Mouse (Mus musculus) liver (tissue): ENCODE measurements around the gene Ddx23.

Experiments used
- DNase-seq: peaks from one replicate; pipeline ENCODE4 v3.0.0-alpha.2; 2020; ENCODE audit warnings: mixed read lengths

Ddx23 gene

DNA sequence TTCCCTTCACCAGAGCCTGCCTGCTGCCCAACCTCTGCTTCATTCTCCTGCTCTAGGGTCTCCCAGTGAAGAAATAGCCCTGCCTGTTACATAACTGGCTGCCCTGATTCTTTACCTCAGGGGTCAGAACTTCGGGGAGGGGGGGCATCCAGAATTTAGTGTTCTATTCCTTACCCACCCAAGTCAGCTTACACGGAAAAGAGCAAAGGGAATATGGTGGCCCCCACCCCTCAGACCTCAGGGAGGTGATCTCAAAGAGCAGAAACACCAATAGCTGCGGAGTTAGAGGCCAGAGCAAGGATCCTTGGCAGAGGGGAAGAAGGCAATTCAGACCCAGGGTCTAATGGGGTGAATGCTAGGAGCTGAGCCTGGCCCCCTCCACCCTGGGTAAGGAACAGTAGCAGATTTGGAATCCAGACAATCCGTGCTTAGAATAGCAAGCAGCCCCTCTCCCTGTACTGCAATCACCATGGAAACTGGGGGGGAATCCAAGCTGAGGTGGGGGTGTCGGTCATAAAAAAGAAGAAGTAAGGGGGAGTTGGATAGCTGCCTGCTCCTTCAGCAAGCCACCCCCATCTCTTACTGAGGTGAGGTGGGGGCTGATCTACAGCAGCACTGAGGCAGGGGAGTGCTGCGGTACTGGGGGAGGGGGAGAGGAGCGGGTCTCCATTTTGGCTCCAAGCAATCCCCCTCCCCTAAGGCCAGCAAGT is 11.7 kb upstream of the Ddx23 start:
- no peak for DNase-seq

DNA sequence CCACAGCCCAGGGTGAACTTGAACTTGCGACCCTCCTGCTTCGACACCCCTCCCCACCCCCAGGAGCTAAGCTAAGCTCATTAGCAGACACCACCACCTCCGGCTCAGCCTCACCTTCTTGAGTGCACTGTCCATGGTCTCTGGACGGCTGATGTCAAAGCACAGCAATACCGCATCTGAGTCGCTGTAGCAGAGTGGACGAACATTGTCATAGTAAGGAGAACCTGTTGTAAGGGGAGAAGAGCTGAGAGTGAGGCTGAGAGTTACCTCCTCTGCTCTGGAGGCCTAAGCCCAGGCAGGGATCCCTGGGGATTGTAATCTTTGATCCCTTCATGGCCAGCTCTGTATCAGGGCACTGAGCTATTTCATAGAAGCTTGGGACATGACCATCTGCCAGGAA is 11.0 kb upstream of the Ddx23 start:
- no peak for DNase-seq

DNA sequence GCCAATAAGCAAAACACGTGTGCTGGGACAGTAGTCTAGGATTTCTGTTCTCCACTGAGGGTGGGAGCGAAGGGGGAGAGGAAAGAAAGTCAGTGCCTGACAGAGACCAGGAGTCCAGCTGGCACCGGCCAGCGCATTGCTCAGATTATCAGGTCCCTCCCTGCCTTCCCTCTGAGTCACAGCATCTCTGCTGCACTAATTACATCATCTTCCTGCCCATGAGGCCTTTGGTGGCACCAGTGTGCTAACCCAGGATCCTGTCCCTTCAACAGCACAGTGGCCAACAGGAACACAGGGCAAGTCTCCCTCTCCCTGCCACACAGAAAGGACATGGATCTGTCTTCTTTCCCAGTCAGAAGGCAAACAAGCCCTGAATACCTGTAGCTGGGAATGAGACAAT is 9.9 kb upstream of the Ddx23 start:
- no peak for DNase-seq

DNA sequence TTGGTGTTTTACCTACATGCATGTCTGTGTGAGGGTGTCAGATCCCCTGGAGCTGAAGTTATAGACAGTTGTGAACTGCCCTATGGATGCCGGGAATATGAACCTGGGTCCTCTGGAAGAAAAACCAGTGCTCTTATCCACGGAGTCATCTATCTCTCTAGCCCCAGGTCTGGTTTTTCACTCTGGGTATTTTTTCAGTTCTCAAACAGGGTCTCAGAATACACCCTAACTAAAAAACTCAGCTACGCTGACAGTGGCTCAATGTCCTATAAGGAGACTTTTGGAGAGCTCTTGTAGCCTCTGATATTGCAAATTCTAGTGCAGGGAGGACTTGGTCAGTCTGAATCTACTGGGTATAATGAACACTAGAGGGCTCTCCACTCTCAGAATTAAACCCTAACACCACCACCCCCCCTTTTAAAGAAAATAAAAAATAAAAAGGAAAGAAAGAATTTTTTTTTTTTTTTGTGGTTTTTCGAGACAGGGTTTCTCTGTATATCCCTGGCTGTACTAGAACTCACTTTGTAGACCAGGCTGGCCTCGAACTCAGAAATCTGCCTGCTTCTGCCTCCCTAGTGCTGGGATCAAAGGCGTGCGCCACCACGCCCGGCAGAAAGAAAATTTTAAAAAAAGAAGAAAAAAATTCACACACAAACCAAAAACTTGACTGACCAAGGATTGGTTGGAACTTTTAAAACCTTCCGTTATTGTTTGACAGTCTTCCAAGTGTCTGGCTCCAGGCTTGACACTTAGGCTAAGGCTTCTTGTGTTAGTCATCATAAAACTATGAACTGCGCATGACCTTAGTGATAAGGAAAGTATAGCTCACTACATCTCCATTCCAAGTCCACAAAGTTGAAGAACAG is 1.6 kb upstream of the Ddx23 start:
- no peak for DNase-seq

DNA sequence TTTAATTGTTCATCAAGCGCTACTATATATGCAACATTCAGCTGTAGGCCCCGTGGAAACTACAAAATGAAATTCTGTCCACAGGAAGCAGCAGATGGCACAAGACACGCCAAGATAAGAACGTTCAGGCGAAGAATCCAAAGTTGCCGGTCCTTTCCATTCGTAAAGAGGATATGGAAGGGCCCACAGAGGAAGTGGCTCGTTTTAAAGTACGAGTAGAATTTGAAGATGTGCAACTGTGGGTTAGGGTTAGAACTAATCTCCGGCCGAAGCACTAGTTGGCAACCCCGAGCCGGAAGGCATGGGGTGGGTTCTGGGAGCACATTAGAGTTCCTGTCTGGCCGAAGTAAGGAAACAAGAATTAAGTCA is 512 bp downstream of the Ddx23 start:
- peak; percentile 40 for DNase-seq

DNA sequence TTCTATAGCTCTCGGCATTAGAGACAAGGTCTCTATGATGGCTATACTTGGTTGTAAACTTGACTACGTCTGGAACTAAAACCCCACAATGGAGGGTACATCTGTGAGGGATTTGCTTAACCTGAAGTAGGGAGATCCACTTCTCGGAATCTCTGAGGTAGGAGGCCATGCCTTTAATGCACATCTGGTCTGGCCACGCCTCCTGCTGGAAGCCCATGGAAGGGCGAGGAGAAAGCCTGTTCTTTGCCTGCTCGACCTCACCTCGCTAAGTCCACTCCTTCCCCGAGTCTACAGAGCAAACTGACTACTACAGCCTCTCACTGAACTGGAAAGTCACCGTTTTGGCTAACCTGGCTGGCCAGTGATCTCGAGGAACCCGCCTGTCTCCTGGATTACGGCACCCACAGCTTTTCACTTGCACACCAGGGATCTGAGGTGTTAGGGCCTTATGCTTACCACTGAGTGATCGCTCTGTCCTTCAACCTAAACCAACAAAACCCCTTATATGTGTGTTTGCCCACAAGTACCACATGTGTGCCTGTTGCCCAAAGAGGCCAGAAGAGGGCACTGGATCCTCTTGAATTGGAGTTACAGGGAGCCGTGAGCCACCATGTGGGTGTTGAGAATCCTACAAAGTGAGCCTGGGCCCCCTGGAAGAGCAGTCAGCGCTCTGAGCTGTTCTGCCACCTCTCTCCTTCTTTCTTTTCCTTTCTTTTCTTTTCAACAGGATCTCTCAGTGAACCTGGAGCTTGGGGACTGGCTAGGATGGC is 5.5 kb downstream of the Ddx23 start:
- no peak for DNase-seq

DNA sequence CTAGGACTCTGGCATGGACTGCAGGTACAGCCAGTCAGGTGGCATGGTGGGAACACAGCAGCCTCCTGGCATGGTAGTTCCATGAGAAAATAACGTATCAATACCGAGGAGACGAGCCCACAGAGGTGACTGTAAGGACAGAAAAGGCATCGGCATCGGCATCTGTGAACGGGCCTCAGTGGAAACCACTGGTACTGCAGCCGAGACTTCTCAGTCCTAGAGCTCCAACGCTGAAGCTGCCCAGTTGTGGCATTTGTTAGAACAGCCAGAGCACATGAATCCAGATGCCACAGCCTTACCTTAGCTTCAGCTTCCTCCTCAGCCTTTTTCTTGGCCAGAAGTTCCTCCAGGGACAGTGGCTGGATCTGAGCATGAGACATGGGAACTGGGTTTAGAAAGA is 10.5 kb downstream of the Ddx23 start:
- no peak for DNase-seq

DNA sequence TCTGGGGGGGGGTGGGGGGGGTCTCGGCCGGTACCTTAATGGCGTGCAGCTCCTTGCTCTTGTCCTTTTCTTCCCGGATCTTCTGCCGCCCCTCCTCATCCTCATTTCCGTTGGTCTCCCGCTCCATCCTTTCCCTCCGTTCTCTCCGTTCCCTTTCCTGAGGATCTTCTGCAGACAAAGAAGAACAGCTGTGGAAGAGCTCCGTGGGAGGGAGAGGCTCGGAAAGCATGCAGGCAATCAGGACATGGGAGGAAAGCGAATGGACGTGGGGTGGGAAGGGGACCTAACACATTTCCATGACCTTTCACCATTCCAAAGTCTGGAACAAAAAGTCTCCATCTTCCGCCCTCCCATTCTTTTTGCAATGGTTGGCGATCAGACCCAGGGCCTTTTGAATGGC is 11.3 kb downstream of the Ddx23 start:
- DNase-seq: no peak

DNA sequence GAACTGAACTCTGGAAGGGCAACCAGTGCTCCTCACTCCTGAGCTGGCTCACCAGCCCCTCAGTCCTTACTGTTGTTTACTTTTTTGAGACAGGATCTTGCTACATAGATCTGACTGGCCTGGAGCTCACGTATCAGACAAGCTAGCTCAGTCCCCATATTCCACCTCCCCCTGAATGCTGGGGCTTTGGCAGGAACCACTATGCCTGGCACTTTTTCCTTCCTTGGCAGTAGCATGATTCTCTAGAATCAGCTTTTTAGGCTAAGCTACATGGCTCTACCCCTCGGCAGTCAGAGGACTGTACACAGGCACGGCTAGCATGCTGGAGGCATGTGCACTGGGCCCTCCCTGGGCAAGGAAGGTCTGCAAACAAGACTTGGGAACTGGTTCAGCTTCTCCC is 14.6 kb downstream of the Ddx23 start:
- DNase-seq: no peak

DNA sequence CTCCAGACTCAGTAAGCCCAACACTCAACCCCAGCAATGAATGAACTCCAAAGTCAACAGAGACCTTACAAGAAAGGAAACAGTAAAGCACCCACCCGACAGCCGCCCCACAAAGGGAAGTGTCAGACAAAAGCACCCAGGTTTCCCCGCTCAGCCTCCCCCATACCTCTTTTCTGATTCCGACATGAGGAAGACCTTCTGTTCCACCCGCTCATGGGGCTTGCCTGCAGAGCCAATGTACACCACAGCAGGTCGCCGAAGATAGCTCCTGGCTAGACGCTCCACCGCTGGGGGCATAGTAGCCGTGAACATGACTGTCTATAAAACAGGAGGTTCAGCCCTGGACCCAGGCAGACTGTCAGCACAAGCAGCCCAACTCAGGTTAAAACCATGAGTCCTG is 15.4 kb downstream of the Ddx23 start:
- no peak for DNase-seq

DNA sequence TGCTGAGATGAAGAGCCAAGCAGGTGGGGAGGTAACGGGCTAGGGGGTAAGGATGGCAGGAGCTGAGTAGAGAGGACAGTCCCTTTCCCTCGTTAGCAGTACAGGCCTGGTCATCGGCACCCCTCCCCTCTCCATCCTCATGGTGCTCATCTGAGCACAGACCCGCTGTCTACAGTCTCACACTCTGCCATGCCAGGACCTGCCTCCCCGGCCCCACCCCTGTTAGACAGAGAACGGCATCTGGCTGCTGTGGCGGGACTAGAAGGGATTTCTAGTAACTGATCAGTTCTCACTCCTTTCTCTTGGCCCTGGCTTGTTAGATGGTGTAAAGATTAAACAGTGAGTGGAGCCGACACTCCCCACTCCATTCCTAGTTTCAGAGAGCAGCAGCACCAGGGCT is 16.0 kb downstream of the Ddx23 start:
- DNase-seq: no peak

DNA sequence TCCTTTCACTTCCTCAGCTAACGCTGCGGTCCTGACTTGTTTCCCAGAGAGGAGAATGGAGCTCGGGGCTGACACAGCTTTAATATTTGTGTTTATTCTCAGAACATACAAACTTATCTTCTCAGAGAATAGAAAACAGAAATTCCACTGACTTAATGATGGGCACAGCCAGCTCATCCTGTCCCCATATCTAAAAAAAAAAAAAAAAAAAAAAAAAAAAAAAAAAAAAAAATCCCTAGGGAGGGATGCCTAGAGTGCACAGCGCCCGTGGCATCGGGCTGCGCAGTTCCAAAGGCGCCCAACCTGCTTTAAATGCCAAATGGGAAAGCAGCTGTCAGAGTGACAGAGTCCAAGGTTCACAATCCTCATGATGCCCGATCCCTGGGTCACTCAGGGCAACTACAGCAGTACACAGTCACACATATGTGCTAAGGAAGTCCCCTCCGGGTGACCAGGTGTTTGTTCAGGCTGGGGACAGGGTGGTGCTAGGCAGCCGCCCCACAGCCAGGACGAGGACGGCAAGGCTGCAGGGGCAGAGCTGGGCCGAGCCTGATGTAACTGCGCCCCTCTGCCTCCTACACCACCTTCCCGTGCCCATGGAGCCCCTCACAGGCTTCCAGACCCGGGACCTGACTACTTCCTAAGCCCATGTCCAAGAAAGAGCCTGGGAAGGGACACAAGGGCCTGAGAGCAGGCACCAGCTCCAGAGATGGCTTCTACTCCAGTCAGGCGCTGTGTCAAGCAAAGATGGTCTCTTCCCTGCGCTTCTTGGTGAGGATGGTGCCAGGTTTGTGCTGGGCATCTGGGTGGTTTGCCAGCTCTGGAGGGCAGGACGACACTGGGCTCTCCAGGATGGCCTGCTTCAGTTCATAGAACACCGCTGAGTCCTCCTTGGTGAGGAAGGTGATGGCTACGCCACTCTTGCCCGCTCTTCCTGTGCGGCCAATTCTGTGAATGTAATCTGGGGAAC is 17.4 kb downstream of the Ddx23 start:
- no peak for DNase-seq

DNA sequence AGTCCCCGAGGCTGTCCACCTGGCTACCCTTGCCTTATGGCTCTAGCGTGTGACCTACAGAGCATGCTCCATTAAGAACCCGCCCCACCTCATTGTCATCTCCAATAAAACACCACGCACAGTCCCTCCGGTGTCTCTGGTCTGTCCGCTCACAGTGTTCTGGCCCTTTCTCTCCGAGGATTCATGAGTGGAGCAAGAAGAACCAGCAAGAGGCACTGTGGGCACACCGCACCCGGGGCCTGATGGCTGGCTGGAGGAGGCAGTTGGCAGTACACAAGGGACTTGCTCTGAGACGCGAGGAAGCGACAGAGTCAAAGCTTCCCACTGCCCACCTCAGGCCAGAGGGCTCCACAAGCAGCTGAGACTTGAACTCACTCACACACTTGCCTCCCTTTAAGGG is 18.3 kb downstream of the Ddx23 start:
- DNase-seq: no peak

DNA sequence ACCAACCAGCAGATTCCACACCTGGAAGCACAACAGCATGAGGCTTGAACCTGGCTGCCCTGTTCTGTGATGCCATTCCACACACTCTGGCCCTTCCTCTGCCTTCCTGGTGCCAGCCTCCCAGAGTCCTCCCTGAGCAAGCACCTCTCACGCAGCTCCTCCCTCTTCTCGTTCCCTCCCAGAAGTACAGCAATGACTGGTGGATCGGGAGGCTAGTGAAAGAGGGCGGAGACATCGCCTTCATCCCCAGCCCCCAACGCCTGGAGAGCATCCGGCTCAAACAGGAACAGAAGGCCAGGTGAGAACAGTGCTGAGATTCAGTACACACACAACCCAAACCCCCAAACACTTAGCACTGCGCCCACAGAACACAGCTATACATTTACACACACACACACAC is 22.5 kb downstream of the Ddx23 start:
- DNase-seq: no peak

DNA sequence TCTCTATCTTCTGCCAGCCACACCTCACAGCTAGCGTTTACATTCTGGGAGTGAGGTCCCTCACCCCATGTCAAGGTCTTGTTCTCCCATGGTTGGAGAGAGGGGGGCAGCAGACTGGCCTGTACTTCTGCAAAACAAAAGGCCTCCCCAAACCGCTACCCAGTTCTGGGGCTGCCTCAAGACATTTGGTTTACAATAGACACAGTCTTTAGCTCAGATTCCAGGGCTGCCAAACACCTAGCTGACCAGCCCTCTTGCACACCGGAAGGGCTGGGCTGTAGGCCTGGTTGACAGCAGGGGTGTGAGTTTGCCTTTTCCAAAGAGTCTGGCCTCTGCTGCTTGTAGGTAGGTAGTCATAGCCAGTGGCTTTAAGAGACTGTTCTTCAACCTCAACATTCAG is 25.5 kb downstream of the Ddx23 start:
- no peak for DNase-seq

DNA sequence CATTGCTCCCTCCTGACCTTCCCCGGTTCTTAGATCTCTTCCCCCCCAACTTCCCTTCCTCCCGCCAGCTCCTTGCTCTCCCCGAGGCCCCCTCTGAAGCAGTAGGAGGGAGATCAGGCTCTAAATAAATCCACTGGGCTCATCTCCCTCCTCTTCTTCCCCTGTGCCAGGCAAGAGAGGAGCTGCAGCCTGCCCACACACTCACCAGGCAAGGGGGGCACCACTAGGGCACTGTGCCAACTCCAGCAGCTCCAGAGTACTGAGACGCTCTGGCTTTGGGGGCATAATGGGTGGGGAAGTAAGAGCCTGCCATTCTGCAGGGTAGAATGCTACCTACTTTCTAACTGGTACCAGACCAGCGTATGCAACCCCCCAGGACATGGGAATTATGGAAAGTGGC is 26.2 kb downstream of the Ddx23 start:
- DNase-seq: no peak

DNA sequence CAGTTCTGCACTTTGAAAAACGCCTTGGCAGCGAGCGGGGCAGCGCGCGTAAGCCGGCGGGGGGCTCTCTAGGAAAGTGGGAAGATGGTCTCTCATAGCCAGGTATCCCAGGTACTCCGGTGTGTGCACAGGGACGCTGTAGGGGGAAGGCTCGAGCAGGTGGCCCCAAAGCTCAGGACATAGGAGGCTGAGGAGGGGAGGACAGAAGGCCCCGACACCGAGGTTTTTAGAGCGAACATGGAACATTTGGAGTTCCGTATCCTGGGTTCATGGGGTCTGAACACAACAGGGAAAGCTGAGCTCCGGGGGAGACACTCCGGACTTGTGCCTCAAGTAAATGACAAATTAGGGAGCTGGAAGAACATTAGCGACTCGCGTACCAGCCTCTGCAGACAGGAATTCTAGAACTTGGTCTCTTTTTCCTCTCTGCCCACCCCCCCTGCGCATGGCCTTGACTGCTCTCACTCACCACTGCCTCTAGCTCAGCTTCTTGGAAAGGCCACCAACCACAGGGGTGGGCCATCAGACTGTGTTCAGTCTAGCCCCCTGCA is 27.3 kb downstream of the Ddx23 start:
- no peak for DNase-seq

DNA sequence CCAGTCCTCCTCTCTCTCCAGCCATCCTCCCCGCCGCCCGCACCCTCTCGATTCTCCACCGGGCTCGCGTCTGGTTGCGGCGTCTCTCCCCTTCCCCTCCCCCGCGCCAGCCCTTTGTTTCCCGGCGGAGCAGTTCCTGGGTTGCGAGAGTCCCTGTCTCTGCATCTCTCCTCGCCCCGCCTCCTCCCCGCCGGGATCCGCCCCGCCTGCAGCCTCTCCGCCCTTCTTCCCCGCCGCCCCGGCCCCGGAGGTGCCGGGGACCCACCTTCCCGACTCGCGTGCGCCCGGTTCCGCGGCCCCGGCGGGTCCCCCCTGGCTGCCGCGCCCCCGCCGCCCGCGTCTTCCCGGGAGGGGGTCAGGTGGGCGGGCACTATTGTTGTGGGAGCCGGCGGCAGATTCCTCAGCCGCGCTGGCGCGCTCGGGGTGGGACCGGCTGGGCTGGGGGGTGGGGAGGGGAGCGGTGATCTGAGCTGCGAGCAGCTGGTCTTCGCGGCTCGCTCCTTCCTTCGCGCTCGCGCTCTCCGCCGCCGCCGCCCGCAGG is 28.1 kb downstream of the Ddx23 start:
- peak; percentile 73 for DNase-seq

DNA sequence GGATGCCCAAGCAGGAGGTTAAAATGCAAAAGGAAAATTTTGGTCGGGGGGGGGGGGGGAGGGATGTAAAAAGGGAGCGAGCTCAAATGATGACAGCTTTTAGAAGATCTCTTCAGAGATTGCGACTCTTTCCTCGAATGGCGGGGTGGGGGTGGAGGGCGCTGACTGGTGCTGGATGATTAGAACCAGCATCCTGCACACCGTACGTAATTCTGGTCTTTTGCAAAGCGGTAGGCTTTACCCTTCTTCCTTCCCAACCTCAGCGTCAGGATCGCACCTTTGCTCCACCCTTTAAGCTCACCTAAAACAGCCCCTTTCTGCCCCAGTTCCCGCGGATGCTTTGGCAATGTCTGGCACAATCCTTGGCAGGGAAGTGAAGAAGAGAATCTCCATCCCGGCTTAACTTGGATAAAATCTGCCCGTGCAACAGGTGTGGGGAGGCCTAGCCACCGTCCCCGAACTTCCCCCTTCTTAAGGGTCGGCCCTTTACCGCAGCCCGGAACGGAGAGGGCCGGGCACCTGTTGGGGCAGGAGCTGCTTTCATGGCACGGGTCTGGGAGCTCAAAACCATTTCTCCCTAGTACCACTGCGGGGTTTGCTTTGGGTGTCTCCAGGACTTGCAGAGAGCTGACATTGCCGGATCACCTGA is 28.7 kb downstream of the Ddx23 start:
- DNase-seq: no peak

DNA sequence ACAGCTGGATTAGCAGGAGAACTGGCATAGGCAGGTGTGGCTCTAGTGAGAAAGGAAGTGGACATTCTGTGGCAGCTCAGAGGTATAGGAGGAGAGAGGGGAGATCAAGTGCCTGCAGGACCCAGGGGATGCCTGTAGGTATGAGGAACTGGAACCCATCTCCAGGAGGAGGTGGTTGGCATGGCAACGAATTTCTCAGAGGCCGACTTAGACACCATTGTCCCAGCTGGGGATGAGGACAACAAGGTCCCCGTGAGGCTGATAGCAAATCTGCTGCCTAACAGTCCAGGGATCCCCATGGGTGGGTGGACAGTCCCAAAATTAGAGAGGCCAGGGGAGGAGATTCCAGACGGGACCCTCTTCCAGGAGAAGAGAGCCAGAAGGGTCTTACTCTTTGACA is 29.8 kb downstream of the Ddx23 start:
- no peak for DNase-seq

DNA sequence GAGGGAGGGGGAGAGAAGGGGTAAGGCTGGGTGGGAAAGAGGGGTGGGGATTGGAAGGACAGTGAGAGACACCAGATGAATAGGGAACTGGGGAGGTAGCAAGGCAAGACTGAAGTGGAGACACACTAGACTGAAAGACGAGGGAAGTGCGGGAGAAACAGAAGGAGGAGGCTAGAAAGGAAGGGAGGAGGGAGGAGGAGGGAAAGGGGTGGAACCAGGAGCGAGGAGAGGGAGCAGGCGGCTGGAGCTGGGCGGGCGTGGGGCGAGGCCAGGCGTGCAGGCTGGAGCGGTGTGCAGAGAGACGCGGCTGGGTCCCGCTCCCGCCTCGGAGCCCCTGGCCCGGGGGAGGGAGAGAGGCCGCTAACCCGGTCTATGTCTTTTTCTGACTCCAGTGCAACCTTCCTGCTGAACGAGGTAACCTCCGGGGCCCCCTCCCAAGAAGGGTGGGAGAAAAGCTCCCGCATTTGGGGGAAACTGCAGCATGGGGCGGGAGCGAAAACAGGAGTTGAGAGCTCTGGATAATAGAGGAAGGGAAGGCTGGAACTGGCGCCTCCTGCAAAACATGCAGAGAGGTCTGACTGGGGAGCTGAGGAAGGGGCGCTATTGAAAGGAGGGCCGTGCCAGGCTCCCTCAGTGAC is 30.5 kb downstream of the Ddx23 start:
- DNase-seq: peak; percentile 54
